Mouse (Mus musculus) mouse trophoblast stem cell (cell line): ENCODE measurements around the gene Ascc2.
"Not testable (repeated sequence)": the region's sequence is repeated elsewhere in the genome, so short reads cannot be mapped to it uniquely, and the experiment has no call there.

Experiments used
- in situ Hi-C, 2 experiments: fragments of 300-500 bp; cut with MseI, MboI; formaldehyde crosslinking; loops; 2 replicates in 1 of 2; 3 replicates in 1 of 2; pipeline ENCODE4 v1.15.1; 2025

Gene Ascc2

DNA sequence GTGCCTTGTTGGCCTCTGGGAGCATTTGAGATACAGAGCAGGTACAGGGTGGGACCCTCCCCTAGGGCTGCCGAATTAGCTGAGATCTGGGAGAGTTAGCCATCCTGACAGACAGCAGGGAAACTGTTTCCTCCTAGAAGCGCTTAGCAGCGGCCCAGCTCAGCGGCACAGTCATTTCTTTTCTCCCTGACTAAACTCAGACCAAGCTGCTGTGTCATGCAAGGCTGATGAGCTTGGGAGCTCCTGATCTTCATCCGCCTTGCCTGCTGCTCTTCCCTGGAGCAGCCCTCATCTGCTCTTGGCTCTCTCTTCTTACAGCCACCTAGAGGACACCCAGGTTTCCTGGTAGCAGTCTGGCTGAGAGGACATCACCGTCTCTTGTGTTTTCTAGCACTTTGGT, 46.6 kb downstream of the Ascc2 start:
- in situ Hi-C loops: no loop called here

DNA sequence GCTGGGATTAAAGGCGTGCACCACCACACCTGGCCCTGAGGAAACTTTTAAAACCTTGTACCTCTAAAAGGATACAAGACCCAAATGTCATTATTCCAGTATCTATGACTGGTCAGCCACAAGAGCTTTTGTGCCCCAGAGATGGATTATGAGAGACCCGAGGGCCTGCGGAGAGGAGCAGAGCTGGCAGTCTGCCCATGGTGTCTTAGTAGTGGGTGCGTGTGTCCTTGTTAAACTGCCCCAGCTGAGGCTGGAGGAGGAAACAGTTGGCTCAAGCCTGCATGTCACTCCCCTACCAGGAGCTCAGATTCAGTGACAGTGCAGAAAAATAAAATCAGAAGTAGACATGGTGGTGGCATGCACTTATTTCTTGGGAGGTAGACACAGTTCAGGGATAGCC, 47.5 kb downstream of the Ascc2 start:
- in situ Hi-C loops: no loop called here

- in situ Hi-C loops: no loop called here
Measured at GRCm38 (mm10) chr11:4685510-4685909, 48.0 kb downstream of the Ascc2 start.

DNA sequence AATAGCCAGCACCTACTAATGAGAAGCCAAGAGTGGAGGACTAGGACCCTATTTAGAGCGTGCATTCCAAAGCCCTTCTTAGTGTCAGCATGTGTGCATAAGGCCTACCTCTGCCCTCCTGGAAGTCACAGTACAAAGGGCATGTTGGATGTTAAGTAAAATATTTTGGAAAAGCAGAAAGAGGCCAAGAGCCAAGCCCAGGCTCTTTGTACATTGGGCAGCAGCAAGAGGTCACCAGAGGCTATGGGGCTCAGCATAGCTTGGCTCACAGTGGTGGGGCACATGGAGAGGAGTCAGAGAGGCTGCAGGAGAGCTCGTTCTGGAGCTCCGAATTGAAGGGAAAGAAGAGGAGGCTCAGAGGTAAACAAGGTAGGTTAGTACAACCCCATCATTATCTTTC, 49.5 kb downstream of the Ascc2 start:
- in situ Hi-C loops: no loop called here

- in situ Hi-C loops: no loop called here
Measured at GRCm38 (mm10) chr11:4687874-4688273, 50.3 kb downstream of the Ascc2 start.

- in situ Hi-C loops: no loop called here
Measured at GRCm38 (mm10) chr11:4688632-4689380, 51.3 kb downstream of the Ascc2 start.

DNA sequence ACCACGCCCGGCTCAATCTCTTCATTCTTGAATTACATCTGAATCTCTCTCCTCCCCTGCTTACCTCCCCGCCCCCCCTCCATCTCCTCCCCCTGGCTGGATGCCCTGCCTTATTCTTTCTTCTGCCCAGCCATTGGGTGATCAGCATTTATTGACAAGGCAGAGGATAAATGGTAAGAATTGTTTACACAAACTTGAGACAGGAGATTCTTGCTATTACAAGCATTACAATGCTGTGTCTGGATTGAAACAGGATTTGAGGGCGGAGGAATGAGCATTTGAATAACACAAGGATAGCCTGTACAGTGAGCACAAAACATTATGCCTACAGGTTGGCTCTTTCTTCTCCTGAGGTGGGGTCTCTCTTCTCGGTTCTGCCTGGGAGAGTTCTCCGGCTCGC, 52.8 kb downstream of the Ascc2 start:
- in situ Hi-C loops: no loop called here

- in situ Hi-C loops: no loop called here
Measured at GRCm38 (mm10) chr11:4691213-4691612, 53.7 kb downstream of the Ascc2 start.

GRCm38 (mm10) chr11:4692162-4692561, 54.6 kb downstream of the Ascc2 start:
- in situ Hi-C loops: no loop called here

DNA sequence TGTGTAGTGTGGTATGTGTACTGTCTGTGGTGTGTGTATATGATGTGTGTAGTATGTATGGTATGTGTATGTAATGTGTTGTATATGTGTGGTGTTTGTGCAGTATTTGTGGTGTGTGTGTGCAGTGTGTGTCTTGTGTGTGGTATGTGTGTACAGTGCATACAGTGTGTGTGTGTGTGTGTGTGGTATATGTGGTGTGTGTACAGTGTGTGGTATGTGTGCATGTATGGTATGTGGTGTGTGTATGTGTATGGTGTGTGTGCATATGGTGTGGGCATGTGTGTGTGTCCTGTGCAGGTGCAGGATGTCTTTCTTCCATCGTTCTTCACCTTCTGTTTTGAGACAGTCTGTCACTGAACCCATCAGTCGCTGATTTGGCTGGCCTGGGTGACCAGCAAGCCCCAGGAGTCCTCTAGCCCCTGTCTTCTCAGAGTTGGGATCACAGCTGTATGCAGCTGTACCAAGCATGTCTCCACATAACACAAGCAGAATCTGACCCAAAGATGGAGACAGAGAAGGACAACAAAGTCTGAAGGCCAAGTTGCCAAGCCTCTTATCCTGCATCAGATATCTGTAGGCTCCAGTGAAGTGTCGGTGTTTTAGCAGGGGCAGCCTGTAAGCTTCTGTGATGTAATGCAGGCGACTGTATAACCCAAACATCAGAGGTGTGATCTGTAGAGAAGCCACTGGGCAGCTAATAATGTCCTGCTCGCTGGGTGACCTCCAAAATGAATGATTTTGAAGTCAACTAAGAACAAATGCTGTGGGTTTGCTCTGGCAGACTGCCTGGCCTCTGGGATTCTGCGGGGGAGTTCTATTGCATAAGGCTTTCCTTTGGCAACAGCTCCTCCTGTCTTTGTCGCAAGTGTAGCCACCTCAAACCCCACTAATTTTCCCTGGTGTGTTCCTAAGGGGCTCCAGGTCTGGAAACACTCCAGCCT, 59.8 kb downstream of the Ascc2 start:
- in situ Hi-C loops: no loop called here

DNA sequence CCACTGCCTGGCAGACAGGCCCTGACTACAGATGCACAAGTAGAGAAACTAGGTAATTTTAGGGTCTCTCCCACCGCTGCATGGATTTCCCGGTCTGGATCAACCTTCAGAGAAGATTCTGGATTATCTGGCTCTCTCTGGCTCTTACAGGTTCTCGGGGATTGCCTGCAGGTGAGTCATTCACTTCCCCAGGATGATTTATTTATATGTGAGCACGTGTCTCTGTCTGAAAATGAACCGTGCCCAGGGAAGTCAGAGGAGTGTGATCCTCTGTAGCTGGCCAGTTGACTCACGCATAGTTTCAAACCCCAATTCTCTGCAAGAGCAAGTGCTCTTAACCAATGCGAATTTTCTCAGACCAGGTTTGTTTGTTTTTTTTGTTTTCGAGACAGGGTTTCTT, 63.2 kb downstream of the Ascc2 start:
- in situ Hi-C loops: no loop called here

DNA sequence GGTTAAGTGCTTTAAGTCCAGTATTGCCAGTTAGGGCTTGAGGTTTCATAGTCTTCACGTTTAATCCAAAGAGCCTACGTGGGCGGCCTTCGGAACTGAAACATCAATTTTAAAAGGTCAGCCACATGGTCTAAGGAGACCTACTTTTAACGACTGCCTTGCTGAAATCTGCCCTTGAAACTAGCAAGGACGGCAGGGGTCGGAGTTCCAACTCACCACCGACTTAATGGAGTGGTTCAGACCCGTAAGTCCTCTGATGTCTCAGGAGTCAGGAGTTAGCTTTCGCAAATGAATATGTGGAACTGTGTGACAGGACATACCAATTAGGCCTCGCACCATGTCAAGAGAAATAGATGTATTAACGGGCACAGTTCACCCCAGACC, 66.1 kb downstream of the Ascc2 start:
- in situ Hi-C loops: no loop called here

GRCm38 (mm10) chr11:4704072-4704964, 66.8 kb downstream of the Ascc2 start, which contains the start of the genes Uqcr10 and Zmat5:
Gene Uqcr10, minus strand, starts transcription at chr11:4704342.
Gene Zmat5, plus strand, starts transcription at chr11:4704678.
- in situ Hi-C loops: no loop called here

DNA sequence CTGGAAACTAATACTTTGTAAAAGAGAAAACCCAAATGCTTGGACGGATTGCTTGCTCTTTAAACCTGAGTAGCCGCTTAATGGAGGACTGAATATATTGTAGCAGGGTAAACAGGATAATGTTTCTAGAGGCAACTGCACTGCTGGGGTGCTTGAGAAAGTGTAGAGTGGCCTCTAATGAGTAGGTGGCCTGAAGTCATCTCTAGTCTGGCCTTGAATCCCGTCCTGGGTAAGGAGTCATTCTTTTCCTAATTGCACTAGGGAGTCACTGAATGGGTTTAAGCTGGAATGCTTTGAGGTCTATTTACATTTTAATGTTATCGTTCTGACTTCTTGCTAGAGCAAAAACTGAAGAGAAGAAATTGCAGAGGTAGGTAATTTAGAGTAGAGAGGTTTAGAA, 67.6 kb downstream of the Ascc2 start:
- in situ Hi-C loops: no loop called here

DNA sequence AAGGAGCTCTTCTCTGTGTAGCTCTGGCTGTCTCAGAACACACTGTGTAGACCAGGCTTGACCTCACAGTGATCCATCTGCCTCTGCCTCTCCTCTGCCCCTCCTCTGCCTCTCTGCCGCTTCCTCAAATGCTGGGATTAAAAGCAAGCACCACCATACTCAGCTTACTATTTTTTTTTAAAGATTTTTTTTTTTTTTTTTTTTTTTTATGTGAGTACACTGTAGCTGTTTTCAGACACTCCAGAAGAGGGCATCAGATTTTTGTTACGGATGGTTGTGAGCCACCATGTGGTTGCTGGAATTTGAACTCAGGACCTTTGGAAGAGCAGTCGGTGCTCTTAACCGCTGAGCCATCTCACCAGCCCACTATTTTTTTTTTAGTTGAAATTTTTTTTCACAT, 72.6 kb downstream of the Ascc2 start:
- in situ Hi-C loops: not testable (repeated sequence)

- in situ Hi-C loops: no loop called here
Measured at GRCm38 (mm10) chr11:4712822-4713221, 75.3 kb downstream of the Ascc2 start.

DNA sequence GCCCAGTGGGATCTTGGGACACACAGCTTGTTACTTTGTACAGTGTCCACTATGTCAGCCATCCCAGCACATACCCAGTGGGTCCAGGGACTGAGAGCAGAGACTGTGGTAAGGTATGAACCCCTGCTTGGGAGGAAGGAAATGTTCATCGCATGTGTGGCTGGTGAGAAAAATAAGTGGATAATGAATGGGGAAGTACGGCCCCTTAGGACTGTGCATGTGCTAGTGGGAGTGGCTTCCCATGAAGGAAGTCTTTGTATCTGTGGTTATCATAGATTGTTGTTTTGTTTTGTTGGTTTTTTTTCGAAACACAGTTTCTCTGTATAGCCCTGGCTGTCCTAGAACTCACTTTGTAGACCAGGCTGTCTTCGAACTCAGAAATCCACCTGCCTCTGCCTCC, 77.2 kb downstream of the Ascc2 start:
- in situ Hi-C loops: no loop called here

DNA sequence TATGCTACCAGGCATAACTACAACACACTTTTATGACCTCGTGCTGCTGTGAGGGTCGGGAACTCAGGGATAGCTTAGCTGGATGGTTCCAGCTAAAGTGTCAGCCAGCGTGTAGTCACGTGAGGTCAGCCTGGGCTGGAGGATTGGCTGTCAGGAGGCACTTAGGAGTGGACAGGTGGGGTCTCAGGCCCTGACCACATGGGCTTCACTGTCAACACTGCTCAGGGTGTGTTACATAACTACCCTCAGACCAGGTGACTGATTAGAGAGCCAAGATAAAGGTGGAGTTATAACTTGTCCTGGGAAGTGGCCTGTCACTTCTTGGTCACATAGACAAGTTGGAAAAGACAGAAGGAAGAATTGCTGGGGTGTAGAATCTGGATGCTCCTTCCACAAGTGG, 78.0 kb downstream of the Ascc2 start:
- in situ Hi-C loops: no loop called here

DNA sequence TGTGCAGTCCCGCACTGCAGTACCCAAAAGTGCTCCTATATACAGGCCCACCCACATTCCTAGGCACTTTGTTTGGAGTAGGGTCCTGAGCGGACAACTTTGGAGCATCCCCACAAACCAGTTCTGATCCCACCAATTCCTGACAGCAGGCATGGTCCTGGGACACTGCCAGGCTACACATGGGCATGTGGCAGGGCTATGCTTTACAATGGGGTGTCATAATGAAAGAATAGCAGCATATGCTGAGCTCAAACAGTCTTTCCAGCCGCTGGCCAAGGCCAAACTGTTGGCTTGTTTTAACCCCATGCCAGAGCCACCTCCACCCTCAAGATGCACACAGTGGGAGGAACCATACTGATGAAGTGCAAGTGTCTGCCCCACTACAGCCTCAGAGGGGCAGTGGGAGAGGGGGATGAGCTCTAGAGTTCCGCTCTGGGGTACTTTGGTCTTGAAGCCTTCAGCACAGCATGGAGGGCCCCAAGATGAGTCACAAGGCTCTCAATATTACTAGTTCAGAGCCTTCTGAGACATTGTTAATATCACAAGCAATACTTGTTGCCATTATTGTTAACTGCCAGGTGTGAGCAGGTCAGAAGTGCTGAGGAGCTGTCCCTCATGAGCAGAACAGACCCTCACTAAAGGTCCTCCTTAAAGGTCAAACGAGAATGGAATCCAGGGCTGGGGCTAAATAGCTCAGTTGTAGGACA, 79.1 kb downstream of the Ascc2 start:
- in situ Hi-C loops: no loop called here

DNA sequence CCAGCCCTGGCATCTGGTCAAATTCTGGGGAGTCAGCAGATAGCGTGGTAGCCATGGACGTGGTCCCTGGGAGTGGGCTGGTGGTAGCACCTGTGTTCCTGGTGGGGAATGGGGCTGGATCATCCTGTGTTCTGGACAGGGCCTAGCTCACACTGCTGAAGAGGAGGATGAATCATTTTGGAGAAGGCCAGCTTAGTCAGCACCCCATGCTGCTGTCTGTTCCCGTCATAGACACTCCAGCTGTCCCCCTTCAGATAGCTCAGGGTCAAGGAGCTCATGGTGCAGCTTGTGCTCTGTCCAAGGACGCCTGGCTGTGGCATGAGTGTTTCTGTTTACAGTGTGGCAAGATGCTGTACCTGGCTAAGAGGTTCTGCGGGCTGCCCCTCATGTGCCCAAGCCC, 81.0 kb downstream of the Ascc2 start:
- in situ Hi-C loops: no loop called here

GRCm38 (mm10) chr11:4719961-4720360, 82.4 kb downstream of the Ascc2 start:
- in situ Hi-C loops: no loop called here
